Mouse (Mus musculus): ENCODE results near the gene Tnfaip3.

Gene Tnfaip3

DNA sequence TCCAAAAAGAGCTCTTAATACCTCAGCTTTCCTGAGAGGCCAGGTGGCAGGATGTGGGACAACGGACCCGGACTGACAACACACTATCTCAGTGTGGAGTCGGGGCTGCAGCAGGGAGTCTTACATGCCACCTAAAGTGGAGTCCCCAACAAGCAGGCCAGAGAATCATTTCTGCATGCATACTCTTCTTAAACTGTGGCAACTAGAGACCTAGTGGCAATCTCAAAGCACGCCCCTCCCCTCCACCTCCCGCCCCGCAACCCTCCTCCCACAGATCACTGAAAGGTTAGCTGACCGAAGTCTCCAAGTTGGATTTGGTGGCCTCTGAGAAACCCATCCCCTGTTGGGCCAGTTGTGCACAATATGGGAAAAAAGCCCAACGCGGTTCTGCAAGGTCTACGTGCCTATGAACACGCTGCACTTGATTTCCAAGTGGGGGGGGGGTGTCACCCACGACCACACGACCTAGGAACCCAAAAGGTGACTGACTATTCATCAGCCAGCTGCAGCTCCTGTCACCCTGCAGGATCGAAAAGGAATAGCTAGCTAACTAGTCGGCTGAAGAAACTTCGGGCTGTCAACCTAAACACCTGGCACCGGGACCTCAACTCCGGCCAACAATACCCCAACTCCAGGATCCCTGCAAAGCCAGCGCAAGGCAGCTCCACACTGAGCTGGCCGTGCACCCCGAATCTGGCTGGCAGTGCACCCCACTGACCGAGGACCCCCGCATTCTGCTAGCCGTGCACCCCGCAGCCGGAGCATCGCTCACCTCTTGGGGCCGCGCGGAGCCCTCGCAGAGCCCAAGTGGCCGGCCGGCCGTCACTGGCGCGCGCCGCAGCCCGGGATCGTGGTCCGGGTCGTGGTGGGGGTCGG, 838 bp downstream of the Tnfaip3 start:
- in situ Hi-C loops (cut with MboI): no loop called here

DNA sequence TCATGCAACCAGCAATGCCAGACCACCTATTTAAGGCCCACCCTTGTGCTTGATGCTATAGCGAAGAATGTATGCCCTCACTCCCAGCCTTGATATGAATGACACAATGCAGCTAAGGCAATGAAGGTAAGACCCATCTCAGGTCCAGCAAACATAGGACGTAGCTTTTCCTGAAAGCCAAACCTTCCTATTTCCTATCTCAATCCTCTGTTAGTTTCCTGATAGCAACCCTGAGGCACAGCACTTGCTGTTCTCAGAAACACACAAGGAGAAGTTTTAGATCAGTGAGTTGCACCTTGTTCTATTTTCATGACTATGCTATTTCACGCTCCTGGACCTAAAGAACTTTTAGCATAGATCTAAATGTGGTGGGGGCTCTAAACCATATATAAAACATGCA, 2.1 kb downstream of the Tnfaip3 start:
- in situ Hi-C loops (cut with MboI): no loop called here

DNA sequence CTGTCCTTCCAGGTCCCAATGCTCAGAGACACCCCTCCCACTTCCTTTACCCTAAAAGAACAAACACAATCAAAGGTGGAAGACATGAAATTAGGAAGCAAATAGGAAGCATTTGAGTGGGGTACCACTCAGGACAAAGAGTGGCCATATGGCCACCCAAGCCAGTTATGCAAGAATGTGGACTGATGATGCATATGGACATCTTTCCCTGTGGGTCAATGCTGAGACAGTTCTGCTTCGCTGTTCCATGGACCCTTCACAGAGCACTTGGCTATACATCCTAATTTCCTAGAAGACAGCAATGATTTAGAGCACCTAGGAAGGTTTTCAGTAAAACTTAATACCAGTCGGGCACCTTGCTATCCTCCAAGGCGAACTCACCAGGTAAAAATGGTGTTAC, 2.8 kb downstream of the Tnfaip3 start:
- in situ Hi-C loops (cut with MboI): no loop called here

DNA sequence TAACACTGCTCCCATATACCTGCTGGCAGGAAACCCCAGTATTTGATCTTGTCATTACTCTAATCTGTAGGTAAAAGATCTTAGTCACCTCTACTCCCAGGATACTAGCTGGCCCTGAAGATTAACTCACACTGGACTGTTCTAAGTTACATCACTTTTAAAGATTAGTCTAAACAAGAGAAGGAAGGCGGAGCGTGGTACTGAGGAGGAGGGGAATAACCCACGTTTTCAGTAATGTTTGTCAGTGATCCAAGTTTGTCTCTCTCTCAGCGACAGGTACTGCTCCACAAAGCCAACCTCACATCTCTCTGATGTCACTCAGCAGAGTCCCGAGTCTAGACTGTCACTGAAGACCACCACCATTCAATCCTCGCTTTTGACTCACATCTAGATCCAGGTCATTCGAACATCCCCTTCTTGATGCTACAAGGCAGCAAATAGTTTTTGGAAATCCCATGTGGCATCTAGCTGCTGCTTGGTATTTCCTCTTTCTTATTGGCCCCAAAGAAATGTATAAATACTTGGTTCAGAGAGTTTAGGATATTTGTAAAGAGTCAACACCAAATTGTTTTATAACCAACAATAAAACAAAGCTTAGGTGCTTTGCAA, 3.5 kb downstream of the Tnfaip3 start:
- in situ Hi-C loops (cut with MboI): no loop called here

DNA sequence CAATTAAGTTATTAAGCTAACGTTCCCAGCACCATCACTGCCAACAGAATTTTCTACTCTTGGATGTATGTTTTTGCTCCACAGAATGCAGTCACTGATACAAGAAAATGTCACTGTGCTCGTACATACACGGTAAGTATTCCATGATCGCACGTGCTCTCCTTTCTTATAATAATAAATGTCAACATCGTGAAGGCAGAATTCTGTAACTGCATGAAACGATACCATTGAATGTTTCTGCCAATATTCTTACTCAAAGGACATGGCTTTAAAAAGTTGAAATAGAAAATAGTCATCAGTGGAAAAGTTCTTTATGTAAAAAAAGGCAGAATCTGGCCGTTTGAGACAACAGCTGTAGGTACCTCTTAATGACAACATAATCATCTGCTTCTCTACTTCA, 5.0 kb downstream of the Tnfaip3 start:
- in situ Hi-C loops (cut with MboI): no loop called here

DNA sequence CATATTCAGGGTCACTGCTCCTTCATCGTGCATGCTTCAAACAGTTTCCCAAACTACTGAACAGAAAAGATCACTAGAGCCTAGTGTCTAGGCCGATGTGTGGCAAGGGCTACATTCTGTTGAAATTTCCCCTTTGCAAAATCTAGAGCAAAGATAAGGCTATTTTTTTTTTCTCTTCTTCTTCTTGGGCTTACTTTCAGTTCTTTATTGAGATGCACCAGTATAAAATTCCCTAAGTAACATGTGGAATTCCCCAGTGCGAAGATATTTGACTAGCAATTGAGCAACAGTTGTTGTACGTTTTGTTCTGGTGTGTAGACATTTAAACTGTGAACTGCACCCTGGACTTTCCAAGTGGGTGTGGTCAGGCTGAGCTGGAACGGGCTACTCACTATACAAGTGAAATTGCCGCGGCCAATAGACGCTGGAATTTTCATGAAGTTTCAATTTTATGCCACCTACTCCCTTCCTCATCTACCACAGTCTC, 6.2 kb downstream of the Tnfaip3 start:
- in situ Hi-C loops (cut with MboI): no loop called here

DNA sequence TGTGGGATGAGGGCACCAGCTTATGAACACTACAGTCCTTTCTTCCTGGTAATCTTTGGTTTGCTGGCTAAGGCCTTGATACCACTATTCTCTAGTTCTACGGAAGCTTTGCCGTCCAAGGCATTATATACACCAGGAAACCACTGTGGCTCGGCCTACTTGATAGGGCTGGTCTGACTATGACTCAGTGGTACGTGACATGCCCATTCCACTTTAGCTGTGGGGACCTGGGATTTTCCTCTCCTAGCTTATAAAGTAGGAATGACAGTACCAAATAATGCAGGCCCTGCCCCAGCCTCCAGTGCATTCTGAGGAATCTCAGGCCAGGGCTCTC, 6.9 kb downstream of the Tnfaip3 start:
- in situ Hi-C loops (cut with MboI): no loop called here

DNA sequence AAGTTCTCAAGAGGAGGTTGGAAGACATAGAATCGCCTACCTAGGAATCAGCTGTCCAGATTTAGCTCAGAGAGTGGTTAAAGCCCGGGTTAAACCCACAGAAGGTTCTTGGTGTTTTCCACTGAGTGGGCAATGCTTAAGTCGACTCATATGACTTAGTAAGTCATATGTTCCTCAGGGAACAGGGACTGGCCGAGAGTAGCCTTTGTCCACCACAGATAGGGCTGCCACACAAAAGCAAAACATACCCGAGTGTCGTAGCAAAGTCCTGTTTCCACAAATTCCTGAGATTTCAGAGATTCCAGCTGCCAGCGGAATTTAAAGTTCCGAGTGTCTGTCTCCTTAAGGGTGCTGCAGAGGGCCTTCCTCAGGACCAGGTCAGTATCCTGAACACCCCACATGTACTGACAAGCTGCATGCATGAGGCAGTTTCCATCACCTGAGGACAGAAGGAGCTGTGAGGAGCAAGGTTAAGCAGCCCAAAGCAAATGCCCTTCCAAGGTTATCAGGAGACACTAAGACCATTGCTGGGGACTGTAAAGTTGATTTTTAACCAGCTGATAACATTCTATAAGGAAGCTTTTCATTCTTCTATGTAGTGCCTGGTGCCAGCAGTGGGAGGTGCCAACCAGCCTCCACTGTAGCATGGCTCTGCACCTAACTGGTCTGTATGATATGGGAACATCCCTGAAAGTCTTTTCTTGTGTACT, 7.4 kb downstream of the Tnfaip3 start:
- in situ Hi-C loops (cut with MboI): no loop called here

DNA sequence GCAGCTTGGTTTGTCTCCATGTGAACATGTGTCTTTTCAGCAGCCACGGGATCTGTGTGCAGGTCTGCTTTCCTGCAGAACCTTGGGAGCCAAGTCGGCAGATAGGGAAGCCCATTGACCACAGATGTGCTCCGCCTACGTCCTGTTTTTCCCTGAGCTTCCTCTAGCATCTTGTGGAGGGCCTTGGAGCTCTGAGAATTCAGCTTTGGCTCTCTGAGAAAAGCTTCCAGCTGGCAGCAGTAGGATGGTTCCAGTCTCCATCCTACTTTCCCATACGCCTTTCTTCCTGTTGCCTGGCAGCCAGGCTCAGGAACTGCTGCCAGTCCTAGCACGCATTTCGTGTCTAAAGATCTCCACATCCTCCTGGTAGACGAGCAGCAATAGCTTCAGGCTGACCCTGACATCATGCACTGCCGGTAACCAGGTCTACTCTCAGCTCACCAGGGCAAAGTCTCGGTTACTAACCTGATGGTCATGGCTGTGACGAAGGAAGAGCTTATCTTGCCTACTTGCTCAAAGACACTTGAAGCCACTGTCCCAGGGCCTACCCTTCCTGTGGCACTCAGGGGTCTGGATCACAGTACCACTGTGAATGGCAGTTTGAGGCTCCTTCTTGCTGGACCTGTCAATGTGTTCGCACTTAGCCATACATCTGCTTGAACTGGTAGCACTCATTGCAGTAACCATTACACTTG, 13.2 kb downstream of the Tnfaip3 start:
- in situ Hi-C loops (cut with MboI): no loop called here

DNA sequence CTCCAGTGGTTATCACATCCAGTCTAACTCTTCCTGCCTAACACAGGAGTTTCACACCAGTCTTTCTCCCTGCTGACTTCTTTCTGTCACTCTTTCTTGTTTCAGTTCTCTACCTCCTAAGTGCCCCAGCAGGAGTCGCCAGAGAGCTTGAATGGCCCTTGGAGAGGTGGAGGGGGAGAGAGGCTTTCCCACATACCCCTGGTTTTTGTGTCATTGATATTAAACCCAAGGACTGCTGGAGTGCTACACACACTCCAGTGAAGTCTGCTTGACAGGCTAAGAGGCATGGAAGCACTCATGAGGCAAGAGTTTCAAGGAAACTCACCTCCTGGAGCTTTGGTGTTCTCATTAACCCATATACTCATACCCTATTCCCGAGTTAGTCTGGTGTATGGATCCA, 16.0 kb downstream of the Tnfaip3 start:
- in situ Hi-C loops (cut with MboI): no loop called here

DNA sequence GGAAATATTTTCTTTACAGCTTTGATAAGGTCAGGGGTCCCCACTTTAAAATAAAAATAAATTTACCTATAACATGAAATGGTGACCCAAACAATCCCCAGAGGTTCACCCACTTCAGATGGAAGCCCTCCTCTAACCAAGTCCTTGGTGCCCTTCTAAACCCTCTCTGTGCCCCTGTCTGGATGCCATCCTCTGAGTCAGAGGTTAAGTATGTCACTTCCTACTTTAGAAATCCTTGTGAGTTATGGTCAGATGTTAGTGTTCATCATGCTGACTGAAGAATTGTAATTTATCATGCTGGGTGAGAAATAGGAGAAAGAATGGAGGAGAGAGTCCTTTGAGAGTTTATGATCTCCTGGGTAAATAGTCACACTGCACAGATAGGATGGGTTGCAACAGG, 19.1 kb downstream of the Tnfaip3 start:
- in situ Hi-C loops (cut with MboI): no loop called here

DNA sequence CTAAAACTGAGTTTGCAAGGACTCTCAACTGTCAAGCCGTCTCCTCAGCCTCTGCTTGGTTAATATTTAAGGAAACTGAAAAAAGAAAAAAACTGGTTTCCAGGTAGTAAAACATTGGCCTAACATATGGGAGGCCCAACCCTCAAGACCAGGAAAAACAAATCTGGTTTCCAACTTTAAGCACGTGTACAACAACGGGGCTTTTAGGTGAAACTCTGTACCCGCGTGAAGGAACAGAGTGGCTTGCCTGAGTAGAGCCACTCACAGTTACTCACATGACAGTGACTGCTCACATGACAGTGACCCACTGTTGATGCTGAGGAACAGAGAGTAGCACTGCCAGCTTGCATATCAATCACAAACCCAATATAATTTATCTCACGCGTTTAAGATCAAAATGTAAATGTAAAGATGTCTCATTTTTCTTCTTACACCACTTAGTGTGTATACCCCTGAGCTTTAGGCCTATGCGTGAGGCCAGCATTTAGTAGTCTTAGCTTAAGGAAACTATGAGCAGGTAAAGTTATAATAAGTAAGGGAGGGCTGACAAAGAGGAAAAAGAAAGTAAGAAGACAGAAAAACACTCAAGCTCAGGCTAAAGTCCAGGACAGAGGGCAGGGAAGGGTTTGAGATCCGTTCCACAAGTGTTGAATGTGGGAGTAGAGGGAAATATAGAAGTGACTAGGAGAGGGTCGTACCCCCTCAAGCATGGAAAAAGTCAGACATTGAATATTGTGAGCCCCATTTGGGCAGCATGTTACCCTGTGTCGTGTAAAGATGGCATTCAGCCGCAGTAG, 19.8 kb downstream of the Tnfaip3 start:
- in situ Hi-C loops (cut with MboI): no loop called here

DNA sequence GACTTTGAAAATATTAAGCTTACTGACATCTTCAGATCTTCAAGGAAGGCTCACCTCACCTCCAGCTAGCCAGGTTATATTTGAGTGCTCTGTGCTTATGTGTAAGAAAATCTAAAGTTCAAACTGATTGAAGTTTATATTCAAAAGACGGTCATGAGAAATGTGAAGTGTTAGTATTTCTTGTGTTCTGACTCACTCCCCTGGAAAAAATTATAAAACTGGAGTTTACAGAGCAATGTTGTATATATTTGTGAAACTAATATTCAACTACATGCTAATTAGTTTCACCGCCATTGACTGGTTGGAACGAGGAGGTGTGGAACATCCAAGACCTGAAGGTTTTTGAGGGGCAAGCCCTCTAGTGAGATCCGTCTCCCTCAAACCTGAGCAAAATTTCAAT, 22.5 kb downstream of the Tnfaip3 start:
- in situ Hi-C loops (cut with MboI): no loop called here

DNA sequence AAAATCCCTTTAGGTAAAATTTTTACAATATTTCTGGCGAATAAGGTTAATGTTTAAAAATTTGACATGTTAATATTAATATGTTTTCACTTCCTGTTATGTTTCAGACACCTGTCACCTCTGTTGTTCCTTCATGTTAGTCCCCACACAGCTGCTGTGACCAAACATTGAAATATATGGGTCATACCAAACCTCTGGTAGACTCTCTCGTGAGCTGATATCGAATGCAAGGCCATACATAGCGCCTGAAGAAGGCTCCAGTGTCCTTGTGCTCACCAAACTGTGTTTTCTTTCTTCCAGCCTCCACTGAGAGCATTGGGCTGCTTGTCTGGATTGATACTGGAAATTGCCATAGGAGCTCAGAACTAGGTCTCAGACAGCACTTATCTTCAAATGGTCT, 24.4 kb downstream of the Tnfaip3 start:
- in situ Hi-C loops (cut with MboI): no loop called here

DNA sequence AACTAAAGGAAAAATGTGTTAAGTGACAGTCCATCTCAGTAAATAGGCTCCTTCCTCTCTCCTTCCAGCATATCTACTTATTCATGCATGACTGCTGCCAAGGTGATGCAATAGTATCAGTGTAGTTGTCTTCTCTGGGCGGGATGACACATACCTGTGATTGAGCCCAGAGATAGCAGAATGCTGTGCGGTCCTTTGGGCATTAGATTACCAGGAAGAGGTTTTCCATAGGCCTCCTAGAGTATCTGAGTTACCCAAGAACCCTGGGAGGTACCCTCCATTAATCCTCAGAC, 27.6 kb downstream of the Tnfaip3 start:
- in situ Hi-C loops (cut with MboI): no loop called here

DNA sequence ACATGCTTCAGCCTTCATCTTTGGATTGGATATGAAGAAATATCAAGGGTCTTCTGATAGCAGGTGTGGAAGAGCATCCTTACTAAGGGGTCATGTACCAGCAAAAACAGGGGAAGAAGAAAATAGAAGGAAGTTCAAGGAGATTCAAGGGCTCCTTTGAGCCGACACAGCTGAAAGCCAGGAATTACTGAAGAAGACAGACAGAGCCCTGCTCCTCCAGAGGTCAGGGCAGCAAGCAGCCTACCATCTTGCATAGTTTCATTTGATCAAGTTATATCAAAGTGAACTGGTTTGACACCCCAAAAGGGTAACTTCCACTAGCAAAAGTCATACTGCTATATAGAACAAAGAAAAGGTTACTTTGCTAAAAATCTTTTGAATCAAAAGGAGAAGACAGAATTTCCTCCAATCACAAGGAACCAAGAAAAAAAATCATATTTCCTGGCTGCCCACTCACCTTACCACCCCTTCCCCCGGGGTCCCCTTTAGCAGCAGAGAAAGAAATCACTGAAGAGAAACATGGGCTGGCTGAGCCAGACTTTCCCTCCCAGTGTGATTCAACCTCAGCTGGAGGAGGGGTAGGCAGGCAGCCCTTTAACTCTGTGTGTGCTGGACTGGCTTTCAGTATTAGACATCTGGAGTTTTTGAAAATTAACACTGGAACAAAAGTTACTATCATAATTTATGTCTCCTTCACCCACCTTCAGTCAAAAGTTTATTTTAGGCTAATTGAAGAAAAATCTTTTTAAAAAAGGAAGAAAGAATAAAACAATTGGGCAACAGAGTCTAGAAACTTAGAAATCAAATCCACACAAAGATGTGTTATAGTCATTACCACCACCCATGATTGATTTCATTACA, 28.2 kb downstream of the Tnfaip3 start:
- in situ Hi-C loops (cut with MboI): no loop called here

DNA sequence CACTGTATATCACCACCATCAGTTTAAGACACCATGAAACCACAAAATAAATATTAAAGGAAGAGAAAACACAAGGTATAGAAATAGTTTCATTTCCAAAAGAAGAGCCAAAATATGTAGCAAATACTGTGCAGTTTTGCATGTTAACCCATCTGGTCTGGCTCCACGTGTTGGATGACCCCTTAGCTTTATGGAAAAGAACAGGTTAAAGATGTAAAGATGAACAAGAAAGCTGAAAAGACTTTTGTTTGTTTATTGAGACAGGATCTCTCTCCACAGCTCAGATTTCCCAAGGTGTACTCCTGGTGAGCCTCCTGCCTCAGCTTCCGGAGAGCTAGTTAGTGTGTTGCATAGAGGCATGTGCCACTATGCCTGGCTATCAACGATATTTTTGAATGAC, 29.9 kb downstream of the Tnfaip3 start:
- in situ Hi-C loops (cut with MboI): no loop called here

DNA sequence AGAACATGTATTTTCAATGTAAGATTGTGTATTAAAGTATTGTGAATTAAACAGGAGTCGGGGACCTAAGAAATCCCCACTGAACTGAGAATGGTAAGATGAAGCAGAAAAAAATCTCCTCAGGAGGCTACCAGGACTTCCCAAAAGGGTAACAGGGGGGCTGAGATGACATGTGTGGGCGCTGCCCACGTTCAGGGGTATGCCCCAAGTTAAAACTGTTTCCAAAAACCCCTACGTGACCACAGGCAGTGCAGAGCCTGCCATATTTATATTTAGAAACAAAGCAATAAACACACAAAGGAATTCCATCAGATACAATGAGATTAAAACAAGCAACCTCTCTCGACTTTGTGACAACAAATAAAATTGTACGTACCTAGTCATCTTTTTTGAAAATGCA, 31.9 kb downstream of the Tnfaip3 start:
- in situ Hi-C loops (cut with MboI): no loop called here

DNA sequence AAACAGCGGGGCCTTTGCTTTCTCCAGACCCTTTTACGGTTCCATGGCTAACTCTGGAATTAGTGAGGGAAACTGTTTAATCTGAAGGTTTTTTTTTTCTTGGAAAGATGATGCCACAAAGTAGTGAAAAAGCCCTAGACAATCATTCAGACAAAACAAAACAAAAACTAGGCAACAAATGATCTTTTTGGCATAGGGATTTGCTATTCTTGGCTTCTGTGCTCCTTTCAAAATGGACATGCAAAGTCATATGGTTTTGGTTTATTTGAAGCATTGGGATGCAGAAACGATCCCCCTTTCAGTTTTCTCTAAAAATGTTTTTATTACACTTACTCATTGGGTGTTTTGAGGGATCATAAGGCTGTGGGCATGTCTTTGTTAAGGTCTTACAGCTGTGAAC, 41.0 kb downstream of the Tnfaip3 start:
- in situ Hi-C loops (cut with MboI): no loop called here

DNA sequence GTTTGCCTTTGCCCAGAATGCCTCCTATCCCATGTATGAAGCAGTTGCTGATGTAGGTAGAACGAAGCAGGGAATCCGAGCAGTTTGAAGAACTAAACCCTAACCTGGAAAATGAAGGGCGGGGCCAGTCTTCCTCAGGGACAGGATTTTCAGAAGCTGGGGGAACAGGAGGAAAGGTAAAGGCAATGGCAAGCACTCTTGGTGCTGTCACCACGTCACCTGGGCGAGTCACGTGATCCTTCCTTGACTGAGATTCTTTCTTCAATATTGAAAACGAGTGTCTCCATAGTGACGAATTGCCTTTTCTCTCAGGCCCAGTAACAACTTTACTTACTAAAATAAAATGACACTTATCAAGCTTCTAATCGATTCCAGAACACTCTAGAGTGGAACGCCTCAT, 48.6 kb downstream of the Tnfaip3 start:
- in situ Hi-C loops (cut with MboI): no loop called here

DNA sequence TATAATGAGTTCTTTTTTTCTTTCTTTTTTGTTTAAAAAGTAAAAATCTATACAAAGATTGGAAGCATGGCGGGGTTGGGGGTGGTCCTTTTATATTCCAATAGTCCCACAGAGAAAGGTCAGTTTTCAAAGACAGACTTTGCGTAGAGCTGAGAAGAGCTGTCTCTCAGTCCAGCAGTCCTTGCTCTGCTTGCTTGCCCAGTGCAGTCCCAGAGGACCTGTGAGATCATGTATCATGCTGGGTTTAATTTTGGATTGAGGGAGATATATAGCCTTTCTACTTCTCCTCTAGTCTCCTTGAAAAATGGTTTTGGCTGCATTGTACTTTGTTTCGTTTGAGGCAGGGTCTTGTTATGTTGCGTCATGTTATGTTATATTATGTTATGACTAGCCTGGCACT, 49.9 kb downstream of the Tnfaip3 start:
- in situ Hi-C loops (cut with MboI): no loop called here

Measured in mature B cell (primary cell).